Mouse (Mus musculus) E14TG2a.4 (cell line): ENCODE measurements at regions not wholly inside any gene's neighbourhood (a gene's known extent, or its start where the extent isn't known, plus 50 kb on each side); places are given as distances from the start of the nearest gene placed in this dataset.

Source experiments
- H3K27me3 ChIP-seq: 2 replicates; pipeline ENCODE4 v1.6.1; 2014; ENCODE audit warnings: low read length, control low read depth; ENCODE audit not compliant: insufficient read depth
- H3K36me3 ChIP-seq: 2 replicates; pipeline ENCODE4 v1.6.1; 2014; ENCODE audit warnings: low read length, control low read depth; ENCODE audit not compliant: insufficient read depth
- H3K4me1 ChIP-seq: replicated peaks from 2 replicates; pipeline ENCODE4 v1.6.1; 2014; ENCODE audit warnings: low read depth, low read length, control low read depth
- H3K4me3 ChIP-seq: replicated peaks from 2 replicates; pipeline ENCODE4 v1.5.1; 2014; ENCODE audit warnings: mild to moderate bottlenecking, low read length
- H3K9me3 ChIP-seq: 2 replicates; pipeline ENCODE4 v1.6.1; 2014; ENCODE audit warnings: low read length, control low read depth
- CTCF ChIP-seq: conservative IDR thresholded peaks from 2 replicates; pipeline ENCODE4 v1.5.1; 2014; ENCODE audit warnings: low read length
- NANOG ChIP-seq: IDR thresholded peaks from 2 replicates; pipeline ENCODE4 v1.6.1; 2014; ENCODE audit warnings: borderline replicate concordance, low read length, mixed read lengths
- POU5F1 ChIP-seq: IDR thresholded peaks from 2 replicates; pipeline ENCODE4 v1.6.1; 2014; ENCODE audit warnings: low read length, borderline replicate concordance

DNA sequence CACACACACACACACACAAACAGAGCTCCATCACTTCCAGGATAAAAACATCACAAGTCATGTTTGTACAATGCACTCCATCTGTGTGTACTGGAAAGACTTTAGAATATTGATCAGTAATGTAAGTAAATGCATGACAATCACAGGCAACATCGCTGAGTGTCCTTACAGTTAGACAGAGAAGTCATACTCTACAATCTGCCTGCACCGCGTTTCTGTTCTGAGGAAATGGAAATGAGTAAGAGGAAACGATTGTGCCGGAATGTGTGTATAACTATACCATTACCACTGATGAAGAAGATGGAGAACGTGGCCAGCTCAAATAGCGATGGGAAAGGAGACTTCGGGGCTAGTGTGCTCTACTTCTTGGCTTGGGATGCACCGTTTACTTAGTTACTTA is 210.7 kb downstream of the Dusp6 start:
- H3K9me3 ChIP-seq = 0 out of 2 replicates have a peak, but pooled peaks cover 3% of the 10 kb centered on the region
- H3K4me1 ChIP-seq = peaks cover 43% of the 10 kb centered on the region
- H3K27me3 ChIP-seq = peaks cover 5% of the 10 kb centered on the region; the same call in 1 of the 2 replicates
- no peak for TF ChIP-seq CTCF
- no peak for TF ChIP-seq NANOG
- no peak for TF ChIP-seq POU5F1
- no peaks in the 10 kb centered on the region for H3K36me3 ChIP-seq
- H3K4me3 ChIP-seq = no peak overlapping the region

DNA sequence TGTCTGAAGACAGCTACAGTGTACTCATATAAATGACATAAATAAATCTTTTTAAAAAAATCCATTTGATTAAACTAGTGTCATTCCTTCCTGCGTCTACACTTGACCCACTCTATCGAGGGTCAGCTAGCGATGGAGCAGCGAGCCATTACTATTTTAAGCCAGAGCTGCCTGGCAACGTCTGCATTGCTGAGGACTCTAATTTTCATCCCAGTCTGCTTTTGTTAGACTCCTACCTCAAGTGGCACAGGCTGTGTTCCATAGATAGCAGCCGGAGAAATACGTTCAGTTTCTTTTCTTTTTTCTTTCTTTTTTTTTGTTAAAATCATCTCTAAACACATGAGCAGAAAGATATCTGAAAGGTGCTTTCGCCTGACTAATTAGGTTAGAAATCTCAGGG is 211.5 kb downstream of the Dusp6 start:
- H3K4me1 ChIP-seq = peaks cover 41% of the 10 kb centered on the region
- H3K9me3 ChIP-seq = 0 out of 2 replicates have a peak, but pooled peaks cover 3% of the 10 kb centered on the region
- TF ChIP-seq POU5F1 = no peak
- TF ChIP-seq CTCF = no peak
- no peak for TF ChIP-seq NANOG
- no peaks in the 10 kb centered on the region for H3K36me3 ChIP-seq
- no peak overlapping the region for H3K4me3 ChIP-seq
- peaks cover 5% of the 10 kb centered on the region; the same call in 1 of the 2 replicates for H3K27me3 ChIP-seq

DNA sequence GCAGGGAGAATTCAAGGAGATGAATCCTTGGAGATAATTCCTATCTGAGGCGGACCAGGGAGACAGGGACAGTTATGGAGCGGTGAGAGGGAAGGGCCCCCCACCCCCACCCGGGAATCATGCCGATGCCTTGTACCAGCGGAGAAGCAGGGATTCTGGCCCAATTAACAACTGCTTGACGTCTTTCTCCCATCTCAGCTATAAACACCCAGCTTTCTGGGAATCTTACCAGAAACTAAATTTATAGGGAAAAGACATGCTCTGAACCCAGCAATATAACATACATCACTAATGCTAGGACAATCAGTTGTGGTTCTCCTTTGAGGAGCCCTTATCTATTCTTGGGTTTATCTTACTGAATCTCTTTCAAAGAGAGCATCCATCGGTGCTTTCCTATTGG is 213.2 kb downstream of the Dusp6 start:
- 0 out of 2 replicates have a peak, but pooled peaks cover 3% of the 10 kb centered on the region for H3K9me3 ChIP-seq
- H3K4me3 ChIP-seq = no peak overlapping the region
- H3K4me1 ChIP-seq = peaks cover 29% of the 10 kb centered on the region
- no peaks in the 10 kb centered on the region for H3K36me3 ChIP-seq
- TF ChIP-seq NANOG (no peak), POU5F1 (no peak), CTCF (no peak)
- no peaks in the 10 kb centered on the region for H3K27me3 ChIP-seq

DNA sequence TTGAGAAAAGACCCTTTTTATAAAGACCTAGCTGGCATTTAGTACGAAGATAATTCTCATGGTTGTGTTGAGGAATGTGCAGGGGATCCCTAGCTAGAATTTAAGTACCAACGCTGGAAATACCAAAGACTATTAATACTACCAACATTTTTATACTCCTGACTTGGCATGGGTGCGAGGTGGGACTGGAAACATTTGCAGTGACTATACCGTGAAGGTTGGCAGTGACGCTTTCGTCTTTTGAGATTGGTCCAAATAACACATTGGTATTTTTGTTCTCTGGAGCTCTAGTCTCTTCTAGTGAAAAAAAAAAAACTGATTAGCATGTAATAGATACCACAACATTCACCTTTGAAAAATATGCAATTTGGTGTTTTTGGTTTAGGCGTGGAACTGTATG is 213.7 kb downstream of the Dusp6 start:
- H3K36me3 ChIP-seq = no peaks in the 10 kb centered on the region
- H3K9me3 ChIP-seq = 0 out of 2 replicates have a peak, but pooled peaks cover 3% of the 10 kb centered on the region
- peaks cover 23% of the 10 kb centered on the region for H3K4me1 ChIP-seq
- no peak for TF ChIP-seq CTCF
- TF ChIP-seq POU5F1 = no peak
- no peak for TF ChIP-seq NANOG
- no peaks in the 10 kb centered on the region for H3K27me3 ChIP-seq
- H3K4me3 ChIP-seq = no peak overlapping the region

DNA sequence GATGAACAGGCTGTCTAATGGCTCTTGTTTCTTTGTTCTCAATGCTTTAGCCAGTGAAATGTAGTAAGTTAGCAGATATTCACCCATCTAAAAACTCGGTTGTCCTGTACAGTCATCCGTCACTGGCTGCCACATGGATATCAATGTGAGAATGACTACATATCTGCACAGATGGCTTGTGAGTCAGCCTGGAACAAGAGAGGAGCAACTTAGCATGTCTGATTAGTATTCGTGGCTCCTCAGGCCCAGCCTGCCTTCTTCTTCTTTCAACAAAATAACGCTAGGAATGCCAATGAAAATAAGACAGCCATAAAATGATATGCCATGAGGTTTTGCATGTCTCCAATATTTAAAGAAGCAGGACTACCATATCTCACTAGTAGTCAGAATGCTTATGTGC is 217.5 kb downstream of the Dusp6 start:
- Histone ChIP-seq H3K9me3 (0 out of 2 replicates have a peak, but pooled peaks cover 3% of the 10 kb centered on the region), H3K36me3 (no peaks in the 10 kb centered on the region), H3K4me3 (no peak overlapping the region), H3K4me1 (no peaks in the 10 kb centered on the region), H3K27me3 (no peaks in the 10 kb centered on the region)
- TF ChIP-seq CTCF = no peak
- TF ChIP-seq POU5F1 = no peak
- TF ChIP-seq NANOG = no peak

DNA sequence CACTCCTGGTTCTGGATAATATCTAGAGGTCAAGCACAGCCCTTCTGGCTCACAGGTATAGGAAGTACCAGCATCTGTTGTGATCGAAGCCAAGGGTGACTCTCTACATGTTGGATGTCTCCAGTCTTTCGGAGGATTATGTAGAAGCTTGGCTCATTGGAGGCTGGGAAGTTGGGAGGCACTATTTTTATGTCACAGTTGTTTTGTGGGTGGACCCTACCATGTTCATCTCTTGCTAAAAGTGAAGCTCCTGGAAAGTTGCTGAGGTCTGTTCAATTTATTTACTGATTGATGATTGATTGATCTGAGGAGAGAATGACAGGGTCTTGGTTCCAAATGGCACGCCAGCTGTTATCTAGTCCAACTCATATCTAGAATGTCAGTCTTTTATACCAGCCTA is 219.0 kb downstream of the Dusp6 start:
- TF ChIP-seq NANOG (no peak), POU5F1 (no peak), CTCF (no peak)
- Histone ChIP-seq H3K4me3 (no peak overlapping the region), H3K36me3 (no peaks in the 10 kb centered on the region), H3K9me3 (peaks cover 8% of the 10 kb centered on the region; the same call in 1 of the 2 replicates), H3K27me3 (no peaks in the 10 kb centered on the region), H3K4me1 (no peaks in the 10 kb centered on the region)

DNA sequence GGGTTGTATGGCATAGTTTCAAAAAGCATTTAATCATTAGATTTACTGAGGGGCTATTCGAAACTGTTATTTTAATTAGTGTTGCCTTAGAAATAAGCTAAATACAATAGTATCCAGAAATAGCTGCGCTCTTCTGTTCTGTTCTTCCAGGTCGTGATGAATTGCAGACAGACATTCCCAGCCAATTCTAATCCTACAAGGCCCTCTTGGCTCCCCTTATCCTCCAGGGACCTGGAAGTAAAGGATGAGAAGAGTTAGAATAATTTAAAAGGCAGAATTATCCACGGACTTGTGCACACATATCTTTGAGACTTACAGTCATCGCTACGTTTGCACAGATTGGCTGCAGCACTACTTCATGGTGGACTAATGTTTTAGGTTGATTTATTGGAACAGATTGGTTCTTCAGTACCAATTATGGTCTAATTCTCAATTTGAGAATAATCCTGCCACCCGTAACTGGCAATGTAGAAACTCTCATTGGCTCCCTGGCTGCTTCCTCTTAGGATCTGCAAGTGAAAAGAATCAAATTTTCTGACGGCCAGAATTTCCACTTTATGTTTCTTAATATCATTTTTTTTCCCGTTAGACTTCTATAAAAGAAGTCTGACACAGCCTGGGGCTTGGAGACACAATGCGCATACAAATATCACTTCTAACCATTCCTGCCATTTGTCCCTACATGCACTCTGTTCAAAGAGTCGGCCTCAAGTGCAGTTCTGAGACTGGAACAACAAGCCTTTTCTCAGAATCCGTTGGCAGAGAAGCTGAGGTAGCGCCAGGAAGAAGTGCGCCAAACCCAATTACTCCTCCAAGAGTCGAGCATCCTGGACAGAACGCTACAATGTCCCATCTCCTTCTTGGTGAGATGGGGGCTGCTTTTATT is 225.4 kb downstream of the Dusp6 start:
- Histone ChIP-seq H3K9me3 (peaks cover 24% of the 10 kb centered on the region), H3K4me1 (no peaks in the 10 kb centered on the region), H3K27me3 (no peaks in the 10 kb centered on the region), H3K36me3 (no peaks in the 10 kb centered on the region), H3K4me3 (no peak overlapping the region)
- TF ChIP-seq POU5F1 (no peak), CTCF (no peak), NANOG (no peak)

DNA sequence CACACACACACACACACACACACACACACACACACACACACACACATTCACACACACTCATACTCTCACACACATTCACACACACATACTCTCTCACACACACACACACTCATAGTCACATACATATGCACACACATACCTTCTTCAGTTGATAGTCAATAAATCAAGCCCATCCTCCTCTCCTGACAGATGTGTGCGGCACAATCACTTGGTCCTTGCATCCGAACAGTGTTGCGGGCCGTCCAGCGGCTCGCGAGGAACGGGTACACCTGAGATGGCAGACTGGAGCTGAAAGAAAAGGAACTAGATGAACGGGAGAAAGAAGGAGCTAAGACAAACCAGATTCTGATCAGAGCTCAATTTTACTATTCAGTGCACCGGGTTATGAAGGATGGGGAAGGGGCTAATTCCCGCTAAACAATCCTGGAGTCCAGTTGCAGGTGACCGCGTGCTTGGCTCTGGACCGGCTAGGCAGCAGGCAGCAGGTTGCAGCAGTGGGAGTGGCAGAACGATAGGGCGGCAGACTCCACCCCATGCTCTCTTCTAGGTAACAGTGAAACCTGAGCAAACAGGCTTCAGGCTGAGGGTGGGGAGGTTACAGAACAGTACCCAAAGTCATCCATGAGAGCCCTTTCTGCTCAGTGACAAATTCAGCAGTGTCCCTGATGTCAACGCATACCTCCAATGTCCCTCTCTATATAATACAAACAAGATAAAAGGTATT is 247.8 kb downstream of the Csl start:
- Histone ChIP-seq H3K4me3 (no peak overlapping the region), H3K27me3 (no peaks in the 10 kb centered on the region), H3K4me1 (no peaks in the 10 kb centered on the region), H3K9me3 (no peaks in the 10 kb centered on the region; the same call in 1 of the 2 replicates), H3K36me3 (no peaks in the 10 kb centered on the region)
- no peak for TF ChIP-seq POU5F1
- no peak for TF ChIP-seq CTCF
- no peak for TF ChIP-seq NANOG
